Comparison of ENCODE assay signal across 8 mouse cellular contexts in genomic region chr3:135631096-135631457, GRCm38 (mm10).
DNase-seq lines count a peak whose midpoint lies in the region; ATAC-seq and TF ChIP-seq lines count a peak whose summit lies in the region.

No protein-coding gene starts in this region.

- H3K4me3 ChIP-seq in heart, postnatal 0 days (ENCODE audit: low read depth, low read length) = no peak overlapping the region
- no peak overlapping the region for H3K4me3 ChIP-seq in heart, embryonic 12.5 days
- H3K4me3 ChIP-seq in liver, embryonic 13.5 days (replicated peaks) = no peak overlapping the region

- 60% methylated on average over 10 of the region's 10 CpGs for WGBS in heart, postnatal 0 days
- 58% methylated on average over 10 of the region's 10 CpGs for WGBS in heart, embryonic 12.5 days
- WGBS in liver, embryonic 13.5 days (ENCODE audit: insufficient replicate concordance) = 53% methylated on average over 10 of the region's 10 CpGs

- H3K27ac ChIP-seq in heart, postnatal 0 days (ENCODE audit: low read depth) = no peak overlapping the region
- H3K27ac ChIP-seq in heart, embryonic 12.5 days (ENCODE audit: poor library complexity, severe bottlenecking) = no peak overlapping the region
- H3K27ac ChIP-seq in liver, embryonic 13.5 days = no peak overlapping the region

- H3K9me3 ChIP-seq in heart, postnatal 0 days (replicated peaks; ENCODE audit: control insufficient read depth, low read length) = no peaks in the 10 kb centered on the region
- H3K9me3 ChIP-seq in heart, embryonic 12.5 days (replicated peaks) = no peaks in the 10 kb centered on the region
- H3K9me3 ChIP-seq in liver, embryonic 13.5 days (replicated peaks) = no peaks in the 10 kb centered on the region

- H3K4me2 ChIP-seq in heart, postnatal 0 days (ENCODE audit: low read depth, low read length) = no peak overlapping the region
- no peak overlapping the region for H3K4me2 ChIP-seq in heart, embryonic 12.5 days
- no peak overlapping the region for H3K4me2 ChIP-seq in liver, embryonic 13.5 days

- H3K36me3 ChIP-seq in heart, postnatal 0 days (replicated peaks; ENCODE audit: control insufficient read depth, insufficient read depth, low read length) = peaks cover 6% of the 10 kb centered on the region; the same call in 1 of the 2 replicates
- H3K36me3 ChIP-seq in heart, embryonic 12.5 days = peaks cover 33% of the 10 kb centered on the region
- H3K36me3 ChIP-seq in liver, embryonic 13.5 days = no peaks in the 10 kb centered on the region; the same call in 1 of the 2 replicates

- no peak overlapping the region for H3K9ac ChIP-seq in heart, postnatal 0 days (replicated peaks; ENCODE audit: low read depth, low read length)
- no peak overlapping the region for H3K9ac ChIP-seq in heart, embryonic 12.5 days
- no peak overlapping the region for H3K9ac ChIP-seq in liver, embryonic 13.5 days

- peaks cover 14% of the 10 kb centered on the region for H3K4me1 ChIP-seq in heart, postnatal 0 days (ENCODE audit: control insufficient read depth, insufficient read depth)
- H3K4me1 ChIP-seq in heart, embryonic 12.5 days (replicated peaks) = peaks cover 31% of the 10 kb centered on the region
- peaks cover 41% of the 10 kb centered on the region for H3K4me1 ChIP-seq in liver, embryonic 13.5 days (replicated peaks)

- no peak for TF ChIP-seq EP300 in heart, postnatal 0 days (IDR thresholded peaks at IDR 0.05; ENCODE audit: low read depth)

- no peak for DNase-seq in heart, postnatal 0 days (ENCODE audit: low spot score)
- DNase-seq in thymus, postnatal 0 days (ENCODE audit: low spot score) = peak; percentile 56
- no peak for DNase-seq in thymus, postnatal 10 days (ENCODE audit: low spot score in 2 of 2)
- peak; percentile 37 for DNase-seq in embryo, embryonic 10.5 days (ENCODE audit: low spot score)
- DNase-seq in liver, embryonic 13.5 days = peak; percentile 14

- peak; percentile 63 for TF ChIP-seq CTCF in heart, postnatal 0 days (IDR thresholded peaks at IDR 0.05; ENCODE audit: low read depth)

- no peaks in the 10 kb centered on the region for H3K27me3 ChIP-seq in heart, postnatal 0 days (ENCODE audit: control insufficient read depth, insufficient read depth, low read length)
- no peaks in the 10 kb centered on the region for H3K27me3 ChIP-seq in heart, embryonic 12.5 days (replicated peaks)
- no peaks in the 10 kb centered on the region for H3K27me3 ChIP-seq in liver, embryonic 13.5 days

- peak; percentile 74 for ATAC-seq in heart, postnatal 0 days (ENCODE audit: insufficient read depth, low read depth)
- ATAC-seq in heart, embryonic 12.5 days (ENCODE audit: insufficient number of reproducible peaks, low FRiP score) = no peak
- 0 out of 2 replicates have a peak, but pooled peaks have one; percentile 19 for ATAC-seq in liver, embryonic 13.5 days (ENCODE audit: low read depth)
- no peak for ATAC-seq in monocyte, adult 5-6 weeks (replicated peaks; ENCODE audit: insufficient number of reproducible peaks, low FRiP score, low TSS enrichment, poor library complexity, severe bottlenecking)
- ATAC-seq in erythroblast, adult 5-6 weeks (replicated peaks; ENCODE audit: low FRiP score, poor library complexity, severe bottlenecking) = no peak

Comparison
In these comparisons a context has a peak if more than half of its experiments do, and no peak if none do; other contexts are left out.
1. ATAC-seq: peak in heart, postnatal 0 days (single experiment) and liver, embryonic 13.5 days (single experiment); none in heart, embryonic 12.5 days (single experiment), monocyte, adult 5-6 weeks (single experiment) and erythroblast, adult 5-6 weeks (single experiment).
2. DNase-seq: peak in thymus, postnatal 0 days (single experiment), embryo, embryonic 10.5 days (single experiment) and liver, embryonic 13.5 days (single experiment); none in heart, postnatal 0 days (single experiment) and thymus, postnatal 10 days (0 of 2).